Mouse (Mus musculus): Measurements from ENCODE around the gene Hcrt. TPM values are rescaled to one million over a fixed set of nuclear protein-coding genes. Genes with fewer than 3 reads are reported as not detected.
A peak's percentile ranks its signal among the peaks of the same experiment; 100 is the strongest.

The Hcrt gene
- polyA plus RNA-seq, 1 experiment from 2014 or later, result 2.3 TPM

DNA sequence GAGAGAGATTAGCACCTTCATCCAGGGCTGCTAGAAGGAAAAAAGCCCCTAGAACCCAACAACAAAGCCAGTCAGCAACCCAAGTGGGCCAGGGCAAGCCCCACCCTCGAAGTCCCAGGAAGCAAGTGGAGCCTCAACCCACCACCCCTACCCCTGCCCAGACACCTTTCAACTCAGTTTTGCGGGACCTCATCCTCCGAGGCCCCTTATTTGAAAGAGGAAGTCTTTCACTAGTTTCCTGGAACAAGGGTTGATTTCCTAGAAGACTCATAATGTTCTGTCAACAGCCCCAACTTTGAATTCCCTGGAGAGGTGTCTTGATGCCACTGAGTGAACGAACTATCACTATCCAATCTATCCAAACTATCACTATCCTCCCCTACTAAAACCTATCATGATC lies 32.8 kb downstream of the Hcrt start:
- H3K9me3 ChIP-seq, result no peaks in the 10 kb centered on the region
- H3K4me2 ChIP-seq, result no peak overlapping the region
- 96% methylated on average over 4 of the region's 4 CpGs for WGBS
- ATAC-seq (replicated peaks), result no peak
- H3K4me1 ChIP-seq, result no peaks in the 10 kb centered on the region
- no peak overlapping the region for H3K9ac ChIP-seq
- H3K36me3 ChIP-seq (replicated peaks), result 0 out of 2 replicates have a peak, but pooled peaks cover 6% of the 10 kb centered on the region
- no peaks in the 10 kb centered on the region for H3K27me3 ChIP-seq (replicated peaks)
- no peak overlapping the region for H3K4me3 ChIP-seq
- no peak overlapping the region for H3K27ac ChIP-seq

DNA sequence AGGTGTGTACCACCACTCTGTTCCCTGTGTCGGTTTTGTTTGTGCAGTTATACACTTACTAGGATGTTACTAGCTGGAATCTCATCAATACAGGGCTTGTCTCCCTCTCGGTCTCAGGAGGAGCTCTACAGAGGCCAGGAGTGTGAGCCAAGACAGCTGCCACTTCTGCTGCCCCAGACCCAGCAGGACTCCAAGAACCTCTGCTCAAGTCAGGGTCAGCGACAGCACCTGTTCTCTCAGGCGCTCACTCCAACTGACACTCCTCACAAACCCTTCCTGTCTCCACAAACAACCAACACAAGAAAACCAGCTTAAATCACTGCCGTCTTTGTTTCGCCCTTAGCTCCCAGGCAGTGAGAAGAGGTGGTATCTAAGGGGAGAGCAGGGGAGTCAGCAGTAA lies 34.1 kb downstream of the Hcrt start:
- no peak overlapping the region for H3K4me3 ChIP-seq
- no peak for ATAC-seq (replicated peaks)
- H3K27me3 ChIP-seq (replicated peaks), result no peaks in the 10 kb centered on the region
- 83% methylated on average over 6 of the region's 6 CpGs for WGBS
- H3K4me2 ChIP-seq, result no peak overlapping the region
- no peak overlapping the region for H3K27ac ChIP-seq
- H3K9ac ChIP-seq, result no peak overlapping the region
- H3K36me3 ChIP-seq (replicated peaks), result 0 out of 2 replicates have a peak, but pooled peaks cover 6% of the 10 kb centered on the region
- H3K4me1 ChIP-seq, result no peaks in the 10 kb centered on the region
- H3K9me3 ChIP-seq, result no peaks in the 10 kb centered on the region

DNA sequence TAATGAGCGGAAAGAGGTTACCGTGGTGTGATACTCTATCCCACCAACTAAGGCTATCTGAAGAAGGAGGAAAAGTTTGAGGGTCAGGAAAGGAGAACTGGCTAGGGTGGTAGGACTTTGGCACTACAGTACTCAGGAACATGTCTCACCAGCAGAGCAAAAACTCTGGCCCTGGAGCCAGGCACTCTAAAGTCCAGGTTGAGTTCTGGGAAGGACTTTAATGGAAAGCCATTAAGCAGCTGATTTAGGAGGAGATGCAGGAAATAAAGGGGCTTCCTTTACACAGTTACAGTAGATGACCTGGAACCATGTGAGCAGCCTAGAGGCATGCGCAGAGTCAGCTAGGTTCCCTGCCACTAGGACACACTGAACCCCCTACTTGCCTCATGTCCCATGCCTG lies 35.5 kb downstream of the Hcrt start:
- WGBS, result 97% methylated on average over 3 of the region's 3 CpGs
- Histone ChIP-seq H3K4me3 (no peak overlapping the region), H3K27ac (no peak overlapping the region), H3K36me3 (replicated peaks) (0 out of 2 replicates have a peak, but pooled peaks cover 6% of the 10 kb centered on the region), H3K9ac (no peak overlapping the region), H3K27me3 (replicated peaks) (no peaks in the 10 kb centered on the region), H3K4me1 (peaks cover 5% of the 10 kb centered on the region; the same call in 1 of the 2 replicates), H3K9me3 (no peaks in the 10 kb centered on the region), H3K4me2 (no peak overlapping the region)
- ATAC-seq (replicated peaks), result no peak

DNA sequence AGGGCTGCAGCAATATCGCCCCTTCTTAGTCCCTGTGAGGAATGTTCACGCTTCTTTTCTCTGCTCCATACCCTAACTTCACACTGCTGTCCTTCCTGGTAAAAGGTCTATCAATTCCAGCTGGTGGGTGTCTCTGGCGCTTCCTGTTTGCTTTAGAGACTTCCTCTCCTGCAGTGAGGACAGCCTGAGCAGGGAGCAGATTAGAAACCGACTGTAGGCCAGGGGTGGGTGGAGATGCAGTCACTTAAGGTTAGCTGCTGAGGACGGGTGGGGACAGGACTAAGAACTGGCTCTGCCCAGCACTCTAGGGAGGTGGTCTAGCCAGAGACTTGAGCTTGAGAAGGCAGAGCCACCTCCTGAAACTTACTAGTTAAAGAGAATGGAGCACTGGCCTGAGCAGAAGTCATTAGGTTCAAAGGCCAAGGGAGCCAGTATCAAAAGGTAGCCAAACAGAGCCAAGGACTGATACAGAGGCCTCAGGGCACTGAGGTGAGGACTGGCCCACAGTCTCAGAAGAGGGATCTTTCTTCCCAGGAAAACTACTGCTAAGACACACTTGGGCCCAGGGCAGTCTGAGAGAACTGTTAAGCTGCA lies 37.7 kb downstream of the Hcrt start:
- Histone ChIP-seq H3K27ac (no peak overlapping the region), H3K27me3 (replicated peaks) (no peaks in the 10 kb centered on the region), H3K9me3 (no peaks in the 10 kb centered on the region), H3K9ac (no peak overlapping the region), H3K4me3 (no peak overlapping the region), H3K36me3 (replicated peaks) (0 out of 2 replicates have a peak, but pooled peaks cover 6% of the 10 kb centered on the region), H3K4me2 (no peak overlapping the region), H3K4me1 (peaks cover 14% of the 10 kb centered on the region; the same call in 1 of the 2 replicates)
- no peak for ATAC-seq (replicated peaks)
- WGBS, result 66% methylated on average over 5 of the region's 5 CpGs

DNA sequence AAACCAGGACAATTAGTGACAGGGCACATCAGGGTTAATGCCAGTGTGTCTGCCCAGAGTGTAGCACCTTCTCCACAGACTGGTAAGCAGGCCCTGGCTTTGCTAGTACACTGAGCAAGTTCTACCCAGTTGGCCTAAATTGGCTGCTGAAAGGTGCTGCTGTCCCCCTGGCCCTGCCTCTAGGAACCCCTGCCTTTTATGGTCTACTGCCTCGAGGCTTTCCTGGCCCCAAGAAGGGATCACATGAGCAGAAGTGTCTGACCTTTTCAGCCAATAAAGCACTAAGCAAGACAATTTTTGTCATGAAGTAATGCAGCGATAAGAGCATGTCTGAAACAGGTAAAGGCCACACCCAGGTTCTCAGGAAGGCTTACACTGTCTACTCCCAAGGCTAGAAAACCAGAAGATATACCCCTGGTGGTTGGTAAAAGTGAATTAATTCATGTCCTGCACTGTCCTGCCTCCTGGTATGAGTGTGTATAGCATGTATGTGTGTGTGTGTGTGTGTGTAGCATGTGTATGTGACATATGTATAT lies 40.2 kb downstream of the Hcrt start:
- H3K4me3 ChIP-seq, result no peak overlapping the region
- H3K27me3 ChIP-seq (replicated peaks), result no peaks in the 10 kb centered on the region
- ATAC-seq (replicated peaks), result no peak
- WGBS, result 70% methylated on average over 2 of the region's 2 CpGs
- H3K36me3 ChIP-seq (replicated peaks), result peaks cover 9% of the 10 kb centered on the region
- H3K4me2 ChIP-seq, result no peak overlapping the region
- peaks cover 14% of the 10 kb centered on the region; the same call in 1 of the 2 replicates for H3K4me1 ChIP-seq
- no peak overlapping the region for H3K27ac ChIP-seq
- no peak overlapping the region for H3K9ac ChIP-seq
- H3K9me3 ChIP-seq, result no peaks in the 10 kb centered on the region

DNA sequence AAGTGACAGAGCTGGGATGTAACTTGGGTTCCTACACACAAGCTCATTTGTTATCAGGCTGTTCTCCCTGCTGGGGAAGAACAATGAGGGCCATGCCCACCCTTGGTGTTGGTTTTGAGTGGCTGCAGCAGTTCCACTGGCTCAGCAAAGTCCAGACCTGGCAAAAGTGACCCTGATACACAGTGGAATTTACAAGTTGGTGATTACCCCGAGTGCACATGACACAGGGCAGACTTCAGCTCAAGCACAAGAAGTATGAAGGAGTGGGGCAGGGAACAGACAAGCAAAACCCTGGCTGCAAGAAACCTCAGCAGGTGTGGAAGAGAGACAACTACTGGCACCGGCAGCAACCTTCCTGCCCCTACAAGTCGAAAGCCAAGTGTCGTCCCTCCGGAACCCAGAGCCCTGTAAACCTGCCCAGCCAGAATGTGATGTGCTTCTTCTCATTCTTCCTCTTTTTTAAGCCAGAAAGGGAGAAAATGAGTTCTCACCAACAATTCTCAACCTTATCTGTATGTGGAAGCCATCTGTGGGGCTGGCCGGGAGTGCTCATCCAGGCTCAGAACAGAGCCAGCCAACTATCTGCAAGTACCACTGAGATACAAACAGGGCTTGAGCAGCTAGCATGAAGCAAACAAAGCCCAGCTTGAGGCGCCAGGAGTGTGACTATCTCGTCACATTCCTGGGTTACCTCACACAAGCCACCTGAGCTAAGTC lies 40.8 kb downstream of the Hcrt start:
- H3K27ac ChIP-seq, result peak overlapping the region; percentile 27; the same call in 1 of the 2 replicates
- no peaks in the 10 kb centered on the region for H3K27me3 ChIP-seq (replicated peaks)
- H3K4me1 ChIP-seq, result peaks cover 14% of the 10 kb centered on the region; the same call in 1 of the 2 replicates
- 0 out of 2 replicates have a peak overlapping the region, but pooled peaks have one; percentile 1 for H3K9ac ChIP-seq
- H3K4me2 ChIP-seq, result no peak overlapping the region
- no peak overlapping the region for H3K4me3 ChIP-seq
- peaks cover 15% of the 10 kb centered on the region for H3K36me3 ChIP-seq (replicated peaks)
- no peak for ATAC-seq (replicated peaks)
- WGBS, result 70% methylated on average over 8 of the region's 8 CpGs
- no peaks in the 10 kb centered on the region for H3K9me3 ChIP-seq

DNA sequence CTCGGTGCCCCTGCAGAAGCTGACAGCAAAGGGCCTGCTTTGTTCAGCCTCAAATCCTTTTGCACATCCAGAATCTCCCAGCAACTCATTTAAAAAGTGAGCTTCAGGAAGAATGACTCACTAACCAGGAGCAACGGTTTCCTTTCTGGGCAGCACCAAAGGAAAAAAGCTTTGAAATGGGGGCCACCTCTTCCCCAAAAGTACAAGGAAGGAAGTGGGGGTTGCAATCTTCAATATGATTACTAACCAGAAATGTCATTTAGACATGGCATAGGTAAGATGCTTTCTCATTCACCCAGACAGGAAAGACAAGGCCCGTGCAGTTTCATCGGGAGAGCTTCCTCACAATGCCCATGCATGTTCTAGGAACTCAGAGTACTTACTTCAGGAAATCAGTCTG lies 41.5 kb downstream of the Hcrt start:
- no peak for ATAC-seq (replicated peaks)
- WGBS, result 51% methylated on average over 4 of the region's 4 CpGs
- peaks cover 14% of the 10 kb centered on the region; the same call in 1 of the 2 replicates for H3K4me1 ChIP-seq

DNA sequence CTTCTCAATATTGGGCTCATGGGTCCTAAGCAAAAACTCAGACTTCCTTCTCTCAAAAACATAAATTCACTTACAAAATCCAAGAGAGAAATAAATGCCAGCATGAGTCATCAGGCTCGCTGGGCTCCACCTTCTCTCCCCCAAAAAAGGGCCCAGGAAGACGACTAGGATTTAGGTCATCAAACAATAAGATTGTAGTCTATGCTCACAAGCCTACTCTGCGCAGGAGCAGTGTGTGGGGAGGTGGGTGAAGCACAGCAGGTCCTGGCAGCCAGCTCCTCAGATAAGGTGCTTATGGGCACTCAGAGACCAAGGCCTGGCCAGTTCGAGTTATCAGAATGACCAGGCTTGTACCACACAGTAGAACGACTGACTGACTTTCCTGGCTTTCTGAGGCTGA lies 42.4 kb downstream of the Hcrt start:
- Histone ChIP-seq H3K36me3 (replicated peaks) (peaks cover 22% of the 10 kb centered on the region), H3K4me2 (no peak overlapping the region), H3K4me3 (no peak overlapping the region), H3K27ac (0 out of 2 replicates have a peak overlapping the region, but pooled peaks have one; percentile 27), H3K4me1 (peaks cover 14% of the 10 kb centered on the region; the same call in 1 of the 2 replicates), H3K27me3 (replicated peaks) (no peaks in the 10 kb centered on the region), H3K9me3 (no peaks in the 10 kb centered on the region), H3K9ac (no peak overlapping the region)
- WGBS, result 73% methylated on average over 5 of the region's 5 CpGs
- ATAC-seq (replicated peaks), result no peak

More for the DNA sequence above, 41.5 kb downstream of the Hcrt start:
- peak overlapping the region; percentile 27; the same call in 1 of the 2 replicates for H3K27ac ChIP-seq
- H3K9ac ChIP-seq, result no peak overlapping the region
- peaks cover 19% of the 10 kb centered on the region for H3K36me3 ChIP-seq (replicated peaks)
- no peaks in the 10 kb centered on the region for H3K27me3 ChIP-seq (replicated peaks)
- no peak overlapping the region for H3K4me2 ChIP-seq
- no peaks in the 10 kb centered on the region for H3K9me3 ChIP-seq
- H3K4me3 ChIP-seq, result no peak overlapping the region

DNA sequence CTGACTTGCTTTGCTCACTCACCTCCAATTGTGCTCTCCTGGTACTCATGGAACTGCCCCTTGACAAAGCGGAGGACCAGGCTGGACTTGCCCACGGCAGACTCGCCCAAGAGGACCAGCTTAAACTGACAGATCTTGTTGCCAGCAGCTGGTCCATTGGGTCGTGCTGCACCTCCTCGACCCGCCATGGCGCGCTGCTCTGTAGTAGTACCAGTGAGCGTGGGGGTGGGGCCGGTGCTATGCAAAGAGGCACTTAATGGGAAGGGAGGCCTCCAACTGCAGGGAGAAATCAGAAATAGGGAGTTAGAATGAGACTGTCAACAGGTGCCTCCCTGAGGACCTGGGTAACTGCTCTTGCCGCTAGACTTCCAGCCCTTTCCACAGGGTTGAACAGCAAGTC lies 42.8 kb downstream of the Hcrt start:
- Histone ChIP-seq H3K27me3 (replicated peaks) (no peaks in the 10 kb centered on the region), H3K9ac (no peak overlapping the region), H3K27ac (no peak overlapping the region; the same call in 1 of the 2 replicates), H3K4me2 (no peak overlapping the region), H3K4me1 (peaks cover 14% of the 10 kb centered on the region; the same call in 1 of the 2 replicates), H3K4me3 (no peak overlapping the region), H3K9me3 (no peaks in the 10 kb centered on the region), H3K36me3 (replicated peaks) (peaks cover 22% of the 10 kb centered on the region)
- ATAC-seq (replicated peaks), result no peak
- 86% methylated on average over 11 of the region's 11 CpGs for WGBS

DNA sequence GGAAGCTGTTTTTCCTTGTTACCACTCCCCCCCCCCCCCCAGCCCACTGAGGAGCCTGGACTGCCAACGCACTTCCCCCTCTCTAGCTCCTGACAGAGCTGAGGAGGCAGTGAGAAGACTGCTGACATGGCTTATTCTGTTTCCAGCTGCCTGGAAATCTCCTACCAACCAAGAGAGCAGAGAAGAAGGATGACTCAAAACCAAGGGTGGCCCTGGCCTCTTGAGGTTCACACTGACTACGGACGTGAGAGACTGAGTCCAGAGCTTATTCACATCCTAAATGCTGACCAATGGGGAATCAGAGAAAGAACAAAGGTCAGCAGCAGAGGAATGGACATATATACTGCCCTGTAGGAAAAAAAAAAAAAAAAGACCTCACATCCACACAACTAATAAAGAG lies 43.4 kb downstream of the Hcrt start:
- 90% methylated on average over 3 of the region's 3 CpGs for WGBS
- Histone ChIP-seq H3K27me3 (replicated peaks) (no peaks in the 10 kb centered on the region), H3K9me3 (no peaks in the 10 kb centered on the region), H3K36me3 (replicated peaks) (peaks cover 22% of the 10 kb centered on the region), H3K4me1 (peaks cover 14% of the 10 kb centered on the region; the same call in 1 of the 2 replicates), H3K27ac (no peak overlapping the region), H3K4me2 (no peak overlapping the region), H3K9ac (no peak overlapping the region), H3K4me3 (no peak overlapping the region)
- no peak for ATAC-seq (replicated peaks)

DNA sequence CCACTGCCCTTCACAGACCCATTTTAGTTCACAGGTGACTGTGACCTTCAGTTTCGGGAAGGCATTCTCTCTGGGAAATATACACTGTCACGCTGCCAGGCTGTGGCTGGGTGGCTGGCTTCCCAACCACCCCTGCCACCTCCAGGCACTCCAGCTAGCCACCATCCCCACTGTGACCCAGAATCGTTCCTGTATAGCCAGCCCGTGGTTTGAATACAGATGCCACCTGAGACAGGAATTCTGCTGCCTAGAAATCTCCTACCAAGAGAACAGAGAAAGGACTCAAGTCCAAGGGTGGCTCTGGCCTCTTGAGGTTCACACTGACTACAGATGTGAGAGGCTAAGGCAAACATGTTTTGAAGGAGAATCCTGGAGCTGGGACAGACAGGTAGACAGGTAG lies 43.9 kb downstream of the Hcrt start:
- Histone ChIP-seq H3K4me3 (no peak overlapping the region), H3K9me3 (no peaks in the 10 kb centered on the region), H3K27ac (no peak overlapping the region), H3K4me2 (no peak overlapping the region), H3K9ac (no peak overlapping the region), H3K4me1 (peaks cover 18% of the 10 kb centered on the region), H3K36me3 (replicated peaks) (peaks cover 22% of the 10 kb centered on the region), H3K27me3 (replicated peaks) (no peaks in the 10 kb centered on the region)
- ATAC-seq (replicated peaks), result no peak
- WGBS, result 91% methylated on average over 4 of the region's 4 CpGs

DNA sequence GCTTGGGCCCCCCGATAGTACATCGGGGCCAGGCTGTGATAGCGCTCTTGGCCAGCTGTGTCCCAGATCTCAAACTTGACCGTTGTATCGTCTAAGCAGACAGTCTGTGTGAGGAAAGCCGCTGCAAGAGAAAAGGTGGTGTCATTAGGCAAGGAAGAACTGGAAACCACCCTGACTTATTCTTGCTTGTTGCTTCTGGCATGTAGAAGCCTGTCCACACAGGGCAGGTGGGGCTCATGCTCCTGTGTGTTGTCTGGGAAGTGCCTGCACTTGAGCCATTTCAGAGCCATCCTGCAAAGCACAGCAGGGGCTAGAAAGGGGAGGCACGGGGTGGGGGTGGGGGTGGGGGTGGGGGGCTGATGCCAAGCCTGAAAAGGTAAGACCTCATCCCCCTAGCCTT lies 44.3 kb downstream of the Hcrt start:
- H3K27ac ChIP-seq, result no peak overlapping the region
- no peaks in the 10 kb centered on the region for H3K27me3 ChIP-seq (replicated peaks)
- 94% methylated on average over 7 of the region's 7 CpGs for WGBS
- H3K4me3 ChIP-seq, result no peak overlapping the region
- H3K4me2 ChIP-seq, result no peak overlapping the region
- no peak for ATAC-seq (replicated peaks)
- H3K36me3 ChIP-seq (replicated peaks), result peaks cover 22% of the 10 kb centered on the region
- H3K4me1 ChIP-seq, result peaks cover 22% of the 10 kb centered on the region
- no peak overlapping the region for H3K9ac ChIP-seq
- no peaks in the 10 kb centered on the region for H3K9me3 ChIP-seq
